Mouse (Mus musculus) T-helper 1 cell (primary cell): Measurements from ENCODE around the gene Apex1.
"Not testable (repeated sequence)": the region's sequence is repeated elsewhere in the genome, so short reads cannot be mapped to it uniquely, and the experiment has no call there.

Source experiments
- in situ Hi-C: fragments of 300-600 bp; cut with MboI, MseI; formaldehyde crosslinking; loops from one replicate; pipeline ENCODE4 v1.15.1; 2025; ENCODE audit warnings: high pct_unique_total_duplicates

Gene Apex1

DNA sequence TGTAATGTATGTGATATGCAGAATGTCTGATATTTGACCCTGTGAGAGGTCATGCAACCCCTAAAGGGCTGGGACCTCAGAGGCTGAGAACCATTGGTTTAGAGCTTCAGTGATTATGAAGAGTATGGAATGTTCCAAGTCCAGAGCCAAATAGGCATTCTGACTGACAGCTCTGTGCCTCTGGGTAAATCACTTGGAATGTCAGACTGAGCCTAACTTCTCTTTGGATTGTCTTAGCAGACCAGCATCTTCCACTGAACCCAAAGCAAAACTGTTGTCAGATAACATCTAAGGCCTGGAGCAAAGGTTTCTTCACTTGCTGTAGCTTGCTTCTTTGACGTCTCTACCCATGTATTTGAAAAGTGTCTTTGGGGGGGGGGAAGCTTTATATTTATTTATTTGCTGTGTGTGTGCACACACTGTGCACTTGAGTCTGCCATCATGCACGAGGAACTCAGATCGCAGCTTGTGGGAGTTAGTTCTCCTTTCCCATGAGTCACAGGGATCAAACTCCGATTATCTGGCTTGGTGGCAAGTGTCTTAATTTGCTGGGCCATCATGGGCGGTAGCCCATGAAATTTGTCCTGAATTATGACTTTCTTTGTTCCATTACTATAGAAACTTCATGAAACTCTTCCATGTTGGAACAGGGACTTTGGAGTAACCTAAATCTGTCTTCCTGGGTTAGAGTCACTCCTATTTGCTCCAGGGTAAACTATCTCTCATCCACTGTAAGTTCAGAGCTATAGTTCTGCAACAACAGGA lies 43.6 kb downstream of the Apex1 start:
- in situ Hi-C loops, result no loop called here

DNA sequence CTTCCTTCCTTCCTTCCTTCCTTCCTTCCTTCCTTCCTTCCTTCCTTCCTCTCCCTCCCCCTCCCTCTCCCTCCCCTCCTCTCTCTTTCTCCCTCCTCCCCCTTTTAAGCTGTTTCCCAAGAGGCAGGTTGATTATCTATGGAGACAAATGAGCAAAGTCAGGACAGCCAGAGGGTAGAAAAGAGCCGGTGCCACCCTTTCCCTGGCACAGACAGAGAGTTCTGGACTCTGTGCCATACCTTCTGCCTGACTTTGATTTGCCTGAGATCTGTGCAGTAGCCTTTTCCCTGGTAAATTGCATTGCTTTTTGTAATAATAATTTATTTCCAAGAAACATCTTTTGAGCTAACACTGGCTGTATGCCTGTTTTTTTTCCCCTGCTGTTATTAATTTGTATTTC lies 44.3 kb downstream of the Apex1 start:
- in situ Hi-C loops, result no loop called here

DNA sequence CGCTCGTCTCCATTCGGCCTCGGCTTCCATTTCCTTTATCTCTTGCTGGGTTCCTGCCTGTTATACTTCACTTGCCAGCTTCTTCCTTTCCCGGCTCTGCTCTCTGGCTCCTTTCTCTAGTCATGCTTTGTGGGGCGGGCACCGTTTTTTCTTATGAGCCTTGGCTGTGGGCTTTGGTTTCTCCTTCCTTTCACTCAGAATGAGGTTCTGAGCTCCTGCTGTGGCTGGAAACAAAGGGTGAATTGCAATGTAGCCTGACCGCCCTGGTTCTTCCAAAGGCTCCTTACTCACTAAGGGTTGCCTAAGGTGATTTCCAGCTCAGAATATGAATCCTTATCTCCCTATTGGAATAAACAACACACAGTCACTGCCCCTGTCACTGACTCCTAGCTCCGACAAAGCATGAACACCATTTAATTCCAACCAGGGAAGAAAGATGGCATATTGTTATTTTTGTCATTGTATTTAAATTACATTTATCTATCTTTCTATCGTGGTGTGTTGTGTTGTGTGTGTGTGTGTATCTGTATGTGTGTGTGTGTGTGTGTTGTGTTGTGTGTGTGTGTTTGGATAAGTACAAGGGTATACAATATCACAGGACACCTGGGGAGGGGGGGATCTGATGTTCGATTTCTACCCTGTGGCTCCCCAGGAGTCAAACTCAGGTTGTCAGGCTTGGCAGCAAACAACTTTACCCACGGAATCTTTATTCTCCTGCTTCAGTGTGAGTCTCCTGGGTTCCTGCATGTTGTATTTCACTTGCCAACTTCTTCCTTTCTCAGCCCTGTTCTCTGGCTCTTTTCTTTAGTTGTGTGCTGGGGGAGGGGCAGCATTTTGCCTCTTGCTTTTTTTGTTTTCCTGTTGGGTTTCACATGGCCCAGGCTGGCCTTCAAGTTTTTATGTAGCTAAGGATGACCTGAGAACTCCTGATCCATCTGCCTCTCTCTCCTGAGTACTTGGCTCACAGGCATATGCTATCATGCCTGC lies 45.1 kb downstream of the Apex1 start:
- in situ Hi-C loops, result no loop called here

- in situ Hi-C loops, result no loop called here
Measured at GRCm38 (mm10) chr14:50970822-50971221, 46.1 kb downstream of the Apex1 start.

DNA sequence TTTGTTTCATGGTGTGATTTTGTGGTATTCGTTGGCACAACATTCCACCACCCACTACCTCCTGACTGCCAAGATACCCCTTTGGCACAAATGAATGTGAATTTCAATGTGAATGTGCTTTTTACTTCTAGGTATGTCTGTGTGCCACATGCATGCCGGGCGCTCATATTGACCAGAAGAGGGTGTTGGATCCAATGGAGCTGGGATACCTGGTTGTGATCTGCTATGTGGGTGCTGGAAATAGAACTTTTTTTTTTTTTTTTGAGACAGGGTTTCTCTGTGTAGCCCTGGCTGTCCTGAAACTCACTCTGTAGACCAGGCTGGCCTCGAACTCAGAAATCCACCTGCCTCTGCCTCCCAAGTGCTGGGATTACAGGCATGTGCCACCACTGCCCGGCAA lies 48.3 kb downstream of the Apex1 start:
- in situ Hi-C loops, result not testable (repeated sequence)

GRCm38 (mm10) chr14:50973700-50974099 lies 48.9 kb downstream of the Apex1 start:
- in situ Hi-C loops, result no loop called here

- in situ Hi-C loops, result no loop called here
Measured at GRCm38 (mm10) chr14:50975001-50975400, 50.2 kb downstream of the Apex1 start.

DNA sequence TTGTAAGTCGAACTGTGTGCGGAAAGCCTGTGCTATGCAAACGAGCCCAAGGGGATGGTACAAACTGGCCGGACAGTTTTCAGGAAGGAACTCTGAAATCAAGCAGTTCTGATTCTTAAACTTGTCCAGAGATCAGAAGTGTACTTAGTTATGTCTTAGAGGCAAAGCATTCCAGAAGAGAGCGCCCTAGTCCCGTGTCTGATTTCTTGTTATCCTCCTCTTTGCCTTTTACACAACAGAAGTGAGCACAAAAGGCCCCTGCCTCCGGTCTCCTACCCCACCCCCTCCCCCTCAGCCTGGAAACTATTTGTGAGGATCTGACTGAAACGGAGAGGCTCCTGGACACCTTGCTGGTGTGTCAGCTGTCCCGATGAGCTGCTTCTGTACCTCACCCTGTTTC lies 51.9 kb downstream of the Apex1 start:
- in situ Hi-C loops, result no loop called here
